Mouse (Mus musculus) kidney, adult 2 months (tissue): ENCODE data around the gene Yeats4.
"Not testable (repeated sequence)": the region's sequence is repeated elsewhere in the genome, so short reads cannot be mapped to it uniquely, and the experiment has no call there.

ENCODE experiments used
- CTCF ChIP-seq: fragments of 200-500 bp; conservative IDR thresholded peaks from 2 replicates; pipeline ENCODE4 v1.5.1; 2011; ENCODE audit warnings: low read depth, mild to moderate bottlenecking, control low read depth, low read length, moderate library complexity, mixed read lengths; ENCODE audit not compliant: insufficient read depth, insufficient read length
- POLR2A ChIP-seq: fragments of 200-500 bp; IDR thresholded peaks from one replicate; pipeline ENCODE4 v1.6.1; 2011; ENCODE audit warnings: low read depth, low read length, control low read depth

DNA sequence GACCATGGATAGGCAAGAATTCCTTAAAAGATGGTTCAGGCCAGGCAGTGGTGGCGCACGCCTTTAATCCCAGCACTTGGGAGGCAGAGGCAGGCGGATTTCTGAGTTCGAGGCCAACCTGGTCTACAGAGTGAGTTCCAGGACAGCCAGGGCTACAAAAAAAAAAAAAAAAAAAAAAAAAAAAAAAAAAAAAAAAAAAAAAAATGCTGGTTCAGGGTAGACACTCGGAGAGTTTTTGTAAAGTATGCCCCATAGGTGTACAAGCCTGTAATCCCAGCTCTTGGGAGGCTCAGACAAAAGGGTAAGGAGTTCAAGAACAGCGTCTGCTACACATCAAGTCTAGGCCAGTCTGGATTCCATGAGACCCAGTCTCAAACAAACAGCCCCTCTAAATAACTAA lies 15.5 kb downstream of the Yeats4 start:
- TF ChIP-seq CTCF, POLR2A: not testable (repeated sequence)
